In the genomic region with DNA sequence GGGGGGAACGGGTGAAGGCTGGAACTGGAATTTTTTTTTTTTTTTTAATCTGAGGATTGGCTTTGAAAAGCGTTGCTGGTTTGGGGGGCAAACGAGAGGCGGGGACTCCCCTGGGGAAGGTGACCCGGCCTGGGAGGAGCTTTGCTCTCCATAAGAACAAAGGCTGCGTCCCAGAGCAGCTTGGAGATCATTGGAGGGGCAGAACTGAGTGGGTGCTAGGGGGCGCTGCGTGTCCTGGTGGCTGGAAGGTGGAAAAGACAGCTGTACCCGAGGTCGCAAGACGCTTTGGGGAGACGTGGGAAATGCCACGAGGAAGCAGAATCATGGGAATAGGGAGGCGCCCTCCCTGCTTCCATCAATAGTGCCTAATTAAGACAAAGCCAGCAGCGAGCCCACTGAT, we compare ENCODE assay signal across 8 mouse cellular contexts. TPM values are rescaled to one million over a fixed set of nuclear protein-coding genes. Genes with fewer than 3 reads are reported as not detected.
DNase-seq lines count a peak whose midpoint lies in the region; ATAC-seq and TF ChIP-seq lines count a peak whose summit lies in the region.

No protein-coding gene starts in this region.

- intact Hi-C loops in gastrocnemius, adult 2 months (cut with DNase I) = loop anchor here (2.0 kb wide), 1 partner anchor 32 kb away; no protein-coding TSS in a partner anchor
- intact Hi-C loops in heart, postnatal 36 days (cut with DNase I) = loop anchor here (2.0 kb wide), 2 partner anchors 32 to 66 kb away; no protein-coding TSS in a partner anchor

- peak overlapping the region; percentile 83 for H3K4me2 ChIP-seq in midbrain, embryonic 13.5 days (replicated peaks)

- H3K9me3 ChIP-seq in E14TG2a.4 (ENCODE audit: low read length) = no peaks in the 10 kb centered on the region
- H3K9me3 ChIP-seq in limb, embryonic 10.5 days (replicated peaks) = no peaks in the 10 kb centered on the region
- no peaks in the 10 kb centered on the region for H3K9me3 ChIP-seq in midbrain, embryonic 13.5 days

- peak; percentile 57 for DNase-seq in gastrocnemius, adult 2 months
- DNase-seq in gastrocnemius, postnatal 4 days (ENCODE audit: low spot score in 2 of 2) = no peak
- peak; percentile 20 to 35 for DNase-seq in cerebellum, postnatal 36 days
- peak; percentile 49 to 52 for DNase-seq in heart, postnatal 36 days
- DNase-seq in limb, embryonic 10.5 days (ENCODE audit: low spot score) = no peak
- no peak for DNase-seq in natural killer cell, adult 2 months (ENCODE audit: low spot score in 2 of 2)

- TF ChIP-seq CTCF in gastrocnemius, adult 2 months (IDR thresholded peaks at IDR 0.05) = peak; percentile 46
- peak; percentile 37 for TF ChIP-seq CTCF in E14TG2a.4 (conservative IDR thresholded peaks at IDR 0.05; ENCODE audit: low read length)

- peaks cover 80% of the 10 kb centered on the region for H3K4me1 ChIP-seq in E14TG2a.4 (replicated peaks; ENCODE audit: low read depth, low read length)
- peaks cover 58% of the 10 kb centered on the region for H3K4me1 ChIP-seq in limb, embryonic 10.5 days
- H3K4me1 ChIP-seq in midbrain, embryonic 13.5 days (replicated peaks) = peaks cover 70% of the 10 kb centered on the region

- H3K27me3 ChIP-seq in E14TG2a.4 (ENCODE audit: insufficient read depth, low read length) = peaks cover 3% of the 10 kb centered on the region; the same call in 1 of the 2 replicates
- H3K27me3 ChIP-seq in limb, embryonic 10.5 days (ENCODE audit: low read depth, poor library complexity, severe bottlenecking) = peaks cover 16% of the 10 kb centered on the region
- no peaks in the 10 kb centered on the region; the same call in 1 of the 2 replicates for H3K27me3 ChIP-seq in midbrain, embryonic 13.5 days

- H3K9ac ChIP-seq in midbrain, embryonic 13.5 days (replicated peaks) = peak overlapping the region; percentile 70

- H3K4me3 ChIP-seq in gastrocnemius, adult 2 months = peak overlapping the region; percentile 75
- H3K4me3 ChIP-seq in E14TG2a.4 (replicated peaks; ENCODE audit: low read length) = peak overlapping the region; percentile 79
- peak overlapping the region; percentile 65 for H3K4me3 ChIP-seq in limb, embryonic 10.5 days
- H3K4me3 ChIP-seq in midbrain, embryonic 13.5 days (replicated peaks) = peak overlapping the region; percentile 44

- no peaks in the 10 kb centered on the region for H3K36me3 ChIP-seq in E14TG2a.4 (ENCODE audit: insufficient read depth, low read length)
- H3K36me3 ChIP-seq in limb, embryonic 10.5 days = no peaks in the 10 kb centered on the region
- H3K36me3 ChIP-seq in midbrain, embryonic 13.5 days = no peaks in the 10 kb centered on the region

- peak overlapping the region; percentile 70 for H3K27ac ChIP-seq in gastrocnemius, adult 2 months
- H3K27ac ChIP-seq in limb, embryonic 10.5 days = peak overlapping the region; percentile 95
- peak overlapping the region; percentile 93 for H3K27ac ChIP-seq in midbrain, embryonic 13.5 days

- peak; percentile 22; the same call in 1 of the 2 replicates for ATAC-seq in midbrain, embryonic 13.5 days

- WGBS in limb, embryonic 10.5 days = 3% methylated on average over 15 of the region's 15 CpGs
- 4% methylated on average over 15 of the region's 15 CpGs for WGBS in midbrain, embryonic 13.5 days

RNA-seq across cellular contexts. Expression of gene Dnah2, which starts 1.8 kb away (rescaled TPM):
- under 1 TPM; 0.05 to 0.25 TPM for total RNA-seq in gastrocnemius, adult 2 months (2021)
- total RNA-seq in gastrocnemius, postnatal 4 days (2021) = under 1 TPM; 0.47 to 0.93 TPM
- under 1 TPM; 0.33 to 0.57 TPM for total RNA-seq in heart, postnatal 36 days (2021)
- polyA plus RNA-seq in limb, embryonic 10.5 days (2016; fragmentation: Nextera tagmentation; extraction: Ambion mirVana) = 1.0 and 1.3 TPM in 2 replicates
- 2.2 and 2.7 TPM in 2 replicates for polyA plus RNA-seq in midbrain, embryonic 13.5 days (2015; fragmentation: Nextera tagmentation; extraction: Ambion mirVana)

RNA-seq across cellular contexts. Expression of gene Efnb3, which starts 12.9 kb away (rescaled TPM):
- total RNA-seq in gastrocnemius, adult 2 months (2021) = under 1 TPM; 0.47 to 0.48 TPM
- total RNA-seq in gastrocnemius, postnatal 4 days (2021) = 1 to 10 TPM; 1.9 to 2.7 TPM
- total RNA-seq in heart, postnatal 36 days (2021) = 10 to 100 TPM; 77.4 to 98.0 TPM
- polyA plus RNA-seq in limb, embryonic 10.5 days (2016; fragmentation: Nextera tagmentation; extraction: Ambion mirVana) = 44.2 and 55.2 TPM in 2 replicates
- polyA plus RNA-seq in midbrain, embryonic 13.5 days (2015; fragmentation: Nextera tagmentation; extraction: Ambion mirVana) = 95.0 and 130 TPM in 2 replicates

RNA-seq across cellular contexts. Expression of gene Wrap53, which starts 33.0 kb away (rescaled TPM):
- 1 to 10 TPM; 3.2 to 3.4 TPM for total RNA-seq in gastrocnemius, adult 2 months (2021)
- 1 to 10 TPM; 6.8 to 7.9 TPM for total RNA-seq in gastrocnemius, postnatal 4 days (2021)
- total RNA-seq in heart, postnatal 36 days (2021) = 1 to 10 TPM; 5.1 to 6.3 TPM
- 52.3 and 52.8 TPM in 2 replicates for polyA plus RNA-seq in limb, embryonic 10.5 days (2016; fragmentation: Nextera tagmentation; extraction: Ambion mirVana)
- polyA plus RNA-seq in midbrain, embryonic 13.5 days (2015; fragmentation: Nextera tagmentation; extraction: Ambion mirVana) = 24.5 and 26.9 TPM in 2 replicates

RNA-seq across cellular contexts. Expression of gene Trp53, which starts 33.1 kb away (rescaled TPM):
- total RNA-seq in gastrocnemius, adult 2 months (2021) = 10 to 100 TPM; 12.9 to 16.5 TPM
- 10 to 100 TPM; 51.1 to 51.9 TPM for total RNA-seq in gastrocnemius, postnatal 4 days (2021)
- total RNA-seq in heart, postnatal 36 days (2021) = 10 to 100 TPM; 13.9 to 17.0 TPM
- 243 and 267 TPM in 2 replicates for polyA plus RNA-seq in limb, embryonic 10.5 days (2016; fragmentation: Nextera tagmentation; extraction: Ambion mirVana)
- 84.2 and 93.4 TPM in 2 replicates for polyA plus RNA-seq in midbrain, embryonic 13.5 days (2015; fragmentation: Nextera tagmentation; extraction: Ambion mirVana)

RNA-seq across cellular contexts. Expression of gene Atp1b2, which starts 58.7 kb away (rescaled TPM):
- total RNA-seq in gastrocnemius, adult 2 months (2021) = 100 to 1,000 TPM; 271 to 389 TPM
- total RNA-seq in gastrocnemius, postnatal 4 days (2021) = 100 to 1,000 TPM; 227 to 249 TPM
- 10 to 100 TPM; 20.9 to 22.5 TPM for total RNA-seq in heart, postnatal 36 days (2021)
- 1.5 TPM in 2 replicates for polyA plus RNA-seq in limb, embryonic 10.5 days (2016; fragmentation: Nextera tagmentation; extraction: Ambion mirVana)
- 23.2 and 24.3 TPM in 2 replicates for polyA plus RNA-seq in midbrain, embryonic 13.5 days (2015; fragmentation: Nextera tagmentation; extraction: Ambion mirVana)

Comparison
In these comparisons a context has a peak if more than half of its experiments do, and no peak if none do; other contexts are left out.
1. DNase-seq: peak in gastrocnemius, adult 2 months (single experiment), cerebellum, postnatal 36 days (2 of 2) and heart, postnatal 36 days (2 of 2); none in gastrocnemius, postnatal 4 days (0 of 2), limb, embryonic 10.5 days (single experiment) and natural killer cell, adult 2 months (0 of 2).
2. RNA of gene Efnb3, which starts 12.9 kb away (total RNA-seq): 77.4 to 98.0 TPM in heart, postnatal 36 days; 1.9 to 2.7 TPM in gastrocnemius, postnatal 4 days and 0.47 to 0.48 TPM in gastrocnemius, adult 2 months; every median in the first group is over 10 times any median in the second.
3. Peak in every context shown above with its lines, with median percentiles within 50 percentile points of each other: H3K27ac ChIP-seq and H3K4me3 ChIP-seq.